Mouse (Mus musculus) urinary bladder, postnatal 10 days (tissue): ENCODE data around the gene Urm1.

ENCODE experiments used
- DNase-seq: peaks from one replicate; pipeline ENCODE4 v3.0.0; 2022; ENCODE audit warnings: low spot score

Urm1 gene

GRCm38 (mm10) chr2:29827709-29828024, 7.8 kb downstream of the Urm1 start:
- DNase-seq, result no peak

- no peak for DNase-seq
Observed at GRCm38 (mm10) chr2:29831106-29831505, 11.2 kb downstream of the Urm1 start.

- DNase-seq, result no peak
Observed at GRCm38 (mm10) chr2:29833796-29834195, 13.9 kb downstream of the Urm1 start.

- no peak for DNase-seq
Observed at GRCm38 (mm10) chr2:29835391-29835899, 15.6 kb downstream of the Urm1 start.

GRCm38 (mm10) chr2:29839460-29839859, 19.6 kb downstream of the Urm1 start:
- no peak for DNase-seq

GRCm38 (mm10) chr2:29843231-29844105, 23.6 kb downstream of the Urm1 start:
- no peak for DNase-seq

GRCm38 (mm10) chr2:29844115-29844514, 24.2 kb downstream of the Urm1 start:
- no peak for DNase-seq

GRCm38 (mm10) chr2:29844661-29845060, 24.8 kb downstream of the Urm1 start:
- DNase-seq, result no peak

GRCm38 (mm10) chr2:29845636-29846035, 25.8 kb downstream of the Urm1 start:
- DNase-seq, result no peak

GRCm38 (mm10) chr2:29846061-29846853, 26.4 kb downstream of the Urm1 start:
- DNase-seq, result no peak

- DNase-seq, result no peak
Observed at GRCm38 (mm10) chr2:29846911-29847310, 27.0 kb downstream of the Urm1 start.

- DNase-seq, result no peak
Observed at GRCm38 (mm10) chr2:29849041-29849440, 29.2 kb downstream of the Urm1 start.

GRCm38 (mm10) chr2:29849841-29850480, 30.1 kb downstream of the Urm1 start:
- no peak for DNase-seq

GRCm38 (mm10) chr2:29852957-29853485, 33.1 kb downstream of the Urm1 start:
- DNase-seq, result no peak

- no peak for DNase-seq
Observed at GRCm38 (mm10) chr2:29853736-29854135, 33.9 kb downstream of the Urm1 start.

- no peak for DNase-seq
Observed at GRCm38 (mm10) chr2:29855585-29856210, 35.8 kb downstream of the Urm1 start.

GRCm38 (mm10) chr2:29856451-29857260, 36.8 kb downstream of the Urm1 start:
- DNase-seq, result no peak

GRCm38 (mm10) chr2:29857341-29857740, 37.5 kb downstream of the Urm1 start:
- no peak for DNase-seq

GRCm38 (mm10) chr2:29857967-29858366, 38.1 kb downstream of the Urm1 start:
- DNase-seq, result no peak

GRCm38 (mm10) chr2:29858748-29859473, 39.0 kb downstream of the Urm1 start:
- no peak for DNase-seq
